Mouse (Mus musculus) limb, embryonic 12.5 days (tissue): Measurements from ENCODE around the gene Vmn2r115. TPM values are rescaled to one million over a fixed set of nuclear protein-coding genes. Genes with fewer than 3 reads are reported as not detected.
"Not testable (repeated sequence)": the region's sequence is repeated elsewhere in the genome, so short reads cannot be mapped to it uniquely, and the experiment has no call there.

Source experiments
- ATAC-seq: fragments of 200-750 bp; cut with Nextera tagmentation; 2 replicates; pipeline ENCODE4 v1.8.0; 2017; ENCODE audit warnings: low read depth, moderate TSS enrichment; ENCODE audit not compliant: insufficient number of reproducible peaks, insufficient read depth, low FRiP score, low TSS enrichment
- H3K27ac ChIP-seq: fragments of 300-500 bp; sonication (generic); 2 replicates; pipeline ENCODE4 v1.5.1; 2016; ENCODE audit warnings: mild to moderate bottlenecking, moderate library complexity
- H3K27me3 ChIP-seq: fragments of 300-500 bp; sonication (generic); 2 replicates; pipeline ENCODE4 v1.6.1; 2016; ENCODE audit warnings: mild to moderate bottlenecking, moderate library complexity
- H3K36me3 ChIP-seq: fragments of 300-500 bp; sonication (generic); 2 replicates; pipeline ENCODE4 v1.6.1; 2016; ENCODE audit warnings: mild to moderate bottlenecking, moderate library complexity
- H3K4me1 ChIP-seq: fragments of 300-500 bp; sonication (generic); replicated peaks from 2 replicates; pipeline ENCODE4 v1.6.1; 2016
- H3K4me2 ChIP-seq: fragments of 300-500 bp; sonication (generic); 2 replicates; pipeline ENCODE4 v1.6.1; 2016; ENCODE audit warnings: mild to moderate bottlenecking, moderate library complexity
- H3K4me3 ChIP-seq: fragments of 300-500 bp; sonication (generic); replicated peaks from 2 replicates; pipeline ENCODE4 v1.5.1; 2016; ENCODE audit warnings: mild to moderate bottlenecking
- H3K9ac ChIP-seq: fragments of 300-500 bp; sonication (generic); replicated peaks from 2 replicates; pipeline ENCODE4 v1.6.1; 2016; ENCODE audit warnings: mild to moderate bottlenecking, moderate library complexity
- H3K9me3 ChIP-seq: fragments of 300-500 bp; sonication (generic); 2 replicates; pipeline ENCODE4 v1.6.1; 2016; ENCODE audit warnings: mild to moderate bottlenecking, moderate library complexity
- WGBS: fragments of 180-500 bp; shearing (Covaris S2); methylation state at CpG from one replicate; pipeline ENCODE4 v1.1.7; 2016; 5-methylcytosine and 5-hydroxymethylcytosine counted together
- polyA plus RNA-seq: library from polyadenylated mRNA; unstranded; fragments of >200 nt; fragmentation: Nextera tagmentation; extraction: Ambion mirVana; gene quantifications from 2 replicates; pipeline ENCODE4 v1.2.1, GENCODE M21; 2016

Vmn2r115 gene
- polyA plus RNA-seq, result not detected in 2 replicates

- H3K36me3 ChIP-seq, H3K4me1 ChIP-seq, ATAC-seq, H3K4me3 ChIP-seq, H3K9me3 ChIP-seq, H3K4me2 ChIP-seq, H3K9ac ChIP-seq, H3K27ac ChIP-seq, H3K27me3 ChIP-seq: not testable (repeated sequence)
- 41% methylated on average over 2 of the region's 2 CpGs for WGBS
Observed at GRCm38 (mm10) chr17:23343441-23343840, at the start of gene Vmn2r115. Gene Vmn2r115, plus strand, starts transcription at chr17:23343741.

GRCm38 (mm10) chr17:23312437-23312836 lies 31.1 kb upstream of the Vmn2r115 start, which contains the start of gene Vmn2r114:
Gene Vmn2r114, minus strand, starts transcription at chr17:23312537.
- H3K27me3 ChIP-seq, H3K4me2 ChIP-seq, H3K9ac ChIP-seq, H3K4me1 ChIP-seq, H3K4me3 ChIP-seq, H3K9me3 ChIP-seq, H3K36me3 ChIP-seq, ATAC-seq, H3K27ac ChIP-seq: not testable (repeated sequence)
- 67% methylated on average over 2 of the region's 2 CpGs for WGBS

GRCm38 (mm10) chr17:23330657-23331056 lies 12.9 kb upstream of the Vmn2r115 start:
- WGBS, result 76% methylated on average over 6 of the region's 6 CpGs
- no peaks in the 10 kb centered on the region for H3K27me3 ChIP-seq

DNA sequence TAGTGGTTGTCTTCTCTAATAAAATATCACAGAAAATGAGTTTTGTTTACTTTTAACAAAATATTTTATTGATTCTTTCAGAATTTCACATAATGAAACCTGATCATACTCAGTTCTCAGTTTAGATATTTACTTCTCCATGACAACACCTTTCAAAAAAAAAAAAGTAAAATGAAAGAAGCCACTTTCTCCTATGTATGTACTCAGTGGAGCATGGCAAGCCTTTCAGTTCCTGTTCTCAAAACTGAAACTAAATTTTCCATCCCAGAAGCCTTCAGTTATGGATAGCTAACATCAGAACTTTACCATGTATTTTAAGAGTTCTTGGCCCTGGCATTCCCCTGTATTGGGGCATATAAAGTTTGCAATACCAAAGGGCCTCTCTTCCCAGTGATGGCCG lies 8.1 kb downstream of the Vmn2r115 start:
- H3K27ac ChIP-seq, result no peak overlapping the region
- H3K36me3 ChIP-seq, result no peaks in the 10 kb centered on the region
- H3K9me3 ChIP-seq, result no peaks in the 10 kb centered on the region
- no peak overlapping the region for H3K9ac ChIP-seq
- H3K4me2 ChIP-seq, result no peak overlapping the region
- H3K27me3 ChIP-seq, result no peaks in the 10 kb centered on the region
- no peak overlapping the region for H3K4me3 ChIP-seq
- no peaks in the 10 kb centered on the region for H3K4me1 ChIP-seq
- 81% methylated on average over 1 of the region's 1 CpGs for WGBS
- ATAC-seq, result no peak

More at GRCm38 (mm10) chr17:23330657-23331056, 12.9 kb upstream of the Vmn2r115 start:
- H3K9ac ChIP-seq, result no peak overlapping the region
- no peak overlapping the region for H3K27ac ChIP-seq
- no peak overlapping the region for H3K4me2 ChIP-seq
- H3K4me1 ChIP-seq, result no peaks in the 10 kb centered on the region
- peaks cover 15% of the 10 kb centered on the region for H3K9me3 ChIP-seq
- H3K36me3 ChIP-seq, result no peaks in the 10 kb centered on the region
- no peak overlapping the region for H3K4me3 ChIP-seq
- ATAC-seq, result no peak

DNA sequence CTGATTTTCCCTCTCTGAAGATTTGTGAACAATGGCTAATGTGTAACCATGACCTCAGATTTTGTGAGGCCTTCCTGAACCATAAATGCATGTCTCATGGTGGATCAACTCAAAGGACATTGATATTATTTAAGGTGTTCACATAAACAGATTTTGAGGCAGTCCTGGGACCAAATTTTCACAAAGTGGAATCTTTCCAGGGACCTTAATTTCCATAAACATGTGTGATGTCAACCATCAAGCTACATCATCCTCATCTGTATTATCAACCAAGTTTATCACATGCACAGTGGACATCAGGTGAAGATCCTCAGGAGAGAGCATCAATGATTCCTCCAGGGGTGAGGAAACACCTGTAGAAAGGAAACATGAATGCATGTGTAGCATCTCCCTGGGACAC lies 40.8 kb downstream of the Vmn2r115 start, which contains the start of gene Vmn2r116:
Vmn2r116 (plus strand) TSS at position 301 of the 400 bp plus-strand sequence.
- H3K27ac ChIP-seq, H3K36me3 ChIP-seq, H3K4me2 ChIP-seq, H3K4me1 ChIP-seq, H3K4me3 ChIP-seq, H3K9ac ChIP-seq, H3K9me3 ChIP-seq, H3K27me3 ChIP-seq, ATAC-seq: not testable (repeated sequence)

Other genes starting within 250 kb of the Vmn2r115 start
- 13.4 and 16.2 TPM in 2 replicates for gene Zfp40, start 150.5 kb upstream of the Vmn2r115 start, polyA plus RNA-seq
- gene Vmn2r114, start 31.2 kb upstream of the Vmn2r115 start, polyA plus RNA-seq, result not detected in 2 replicates
- not detected in 2 replicates for gene Vmn2r116, start 40.9 kb downstream of the Vmn2r115 start, polyA plus RNA-seq
- not detected in 2 replicates for gene Vmn2r117, start 136.0 kb downstream of the Vmn2r115 start, polyA plus RNA-seq
- gene Zfp213, start 220.5 kb downstream of the Vmn2r115 start, polyA plus RNA-seq, result 24.7 and 26.6 TPM in 2 replicates